Mouse (Mus musculus): ENCODE measurements around the gene Idh1. TPM values are rescaled to one million over a fixed set of nuclear protein-coding genes. Genes with fewer than 3 reads are reported as not detected.

Gene Idh1
- total and polyA plus RNA-seq, 2 experiments from 2014 or later = 201 to 346 TPM

DNA sequence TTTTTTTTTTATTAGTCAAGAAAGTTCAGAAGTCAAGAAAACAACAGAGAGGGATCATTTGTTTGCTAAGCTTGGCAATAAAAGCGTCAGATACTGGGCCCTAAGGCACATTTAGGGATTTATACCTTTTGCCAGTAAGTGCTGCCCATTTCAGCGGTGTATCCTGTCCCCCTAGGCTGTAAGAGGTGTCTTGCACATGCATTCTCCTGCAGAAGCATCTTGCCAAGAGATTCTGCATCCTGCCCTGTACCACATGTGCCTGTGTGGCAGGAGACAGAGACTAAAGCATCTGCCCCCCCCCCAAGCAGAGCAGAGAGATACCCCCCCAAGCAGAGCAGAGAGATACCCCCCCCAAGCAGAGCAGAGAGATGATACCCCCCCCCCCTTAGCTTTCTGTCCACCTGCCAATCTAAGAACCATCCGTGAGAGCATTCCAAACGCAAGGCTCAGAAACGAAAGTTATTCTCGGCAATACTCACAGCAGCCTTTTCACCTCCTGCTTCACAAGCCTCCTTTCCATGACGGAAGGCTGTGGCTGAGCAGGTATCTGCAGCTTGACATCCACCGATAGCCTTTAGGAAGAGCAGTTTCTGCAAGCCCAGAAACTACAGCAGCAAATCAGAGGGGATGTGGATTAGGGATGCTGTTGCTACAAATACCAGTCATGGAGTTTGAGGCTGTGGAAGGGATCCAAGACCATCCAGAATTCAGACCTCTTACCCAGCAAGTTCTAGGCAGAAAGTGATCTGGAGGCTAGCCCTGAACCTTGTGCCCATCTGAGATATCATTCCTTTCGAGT is 63.5 kb downstream of the Idh1 start, which contains the start of gene D630023F18Rik:
Gene D630023F18Rik, minus strand, starts transcription at position 641 of the 799 bp plus-strand sequence.
- H3K9ac ChIP-seq (replicated peaks; ENCODE audit: low read length) = peak within 1 kb of the TSS; percentile 38; the same call in 1 of the 2 replicates
- H3K27me3 ChIP-seq (ENCODE audit: insufficient read depth, low read length) = no peaks in the 10 kb centered on the region
- no peaks in the 10 kb centered on the region for H3K36me3 ChIP-seq (ENCODE audit: insufficient read depth, low read length)
- 16% methylated on average over 9 of the region's 9 CpGs for WGBS
- H3K27ac ChIP-seq = no peak within 1 kb of the TSS
- DNase-seq (ENCODE audit: low spot score) = peak; percentile 63
- peak; percentile 69; the same call in 1 of the 2 replicates for ATAC-seq
- H3K4me3 ChIP-seq (ENCODE audit: low read length) = peak within 1 kb of the TSS; percentile 39
- H3K4me2 ChIP-seq (ENCODE audit: low read depth, low read length) = peak within 1 kb of the TSS; percentile 55
- TF ChIP-seq CTCF (IDR thresholded peaks at IDR 0.05; ENCODE audit: low read depth) = no peak
- H3K9me3 ChIP-seq (ENCODE audit: low read length) = no peaks in the 10 kb centered on the region
- H3K4me1 ChIP-seq (ENCODE audit: insufficient read depth, low read length) = no peaks in the 10 kb centered on the region

DNA sequence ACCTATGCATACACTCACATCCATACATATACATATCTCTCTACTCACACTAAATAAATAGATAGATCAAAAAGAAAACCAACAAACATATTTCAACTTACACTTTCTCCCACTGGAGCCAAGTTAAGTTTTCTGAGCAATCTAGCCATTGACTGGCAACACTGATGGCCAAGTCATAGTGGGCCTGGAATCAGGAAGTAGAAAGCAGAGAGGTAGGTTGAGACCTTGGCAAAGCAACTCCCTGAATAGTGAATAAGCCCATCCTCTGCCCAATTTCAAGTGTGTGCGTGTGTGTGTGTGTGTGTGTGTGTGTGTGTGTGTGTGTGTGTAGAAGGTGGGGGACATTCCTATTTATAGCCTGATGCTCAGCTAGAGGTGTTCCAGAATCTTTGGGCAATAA is 66.9 kb downstream of the Idh1 start, which contains the start of gene Gm28845:
Gene Gm28845, minus strand, starts transcription at position 121 of the 400 bp plus-strand sequence.
- Histone ChIP-seq H3K4me3 (ENCODE audit: low read length) (no peak within 1 kb of the TSS), H3K9me3 (ENCODE audit: low read length) (no peaks in the 10 kb centered on the region), H3K4me1 (ENCODE audit: insufficient read depth, low read length) (no peaks in the 10 kb centered on the region), H3K9ac (replicated peaks; ENCODE audit: low read length) (no peak within 1 kb of the TSS), H3K4me2 (ENCODE audit: low read depth, low read length) (no peak within 1 kb of the TSS), H3K27me3 (ENCODE audit: insufficient read depth, low read length) (no peaks in the 10 kb centered on the region), H3K27ac (no peak within 1 kb of the TSS), H3K36me3 (ENCODE audit: insufficient read depth, low read length) (no peaks in the 10 kb centered on the region)
- ATAC-seq = no peak
- 71% methylated on average over 1 of the region's 1 CpGs for WGBS
- no peak for DNase-seq (ENCODE audit: low spot score)
- TF ChIP-seq CTCF (IDR thresholded peaks at IDR 0.05; ENCODE audit: low read depth) = no peak

DNA sequence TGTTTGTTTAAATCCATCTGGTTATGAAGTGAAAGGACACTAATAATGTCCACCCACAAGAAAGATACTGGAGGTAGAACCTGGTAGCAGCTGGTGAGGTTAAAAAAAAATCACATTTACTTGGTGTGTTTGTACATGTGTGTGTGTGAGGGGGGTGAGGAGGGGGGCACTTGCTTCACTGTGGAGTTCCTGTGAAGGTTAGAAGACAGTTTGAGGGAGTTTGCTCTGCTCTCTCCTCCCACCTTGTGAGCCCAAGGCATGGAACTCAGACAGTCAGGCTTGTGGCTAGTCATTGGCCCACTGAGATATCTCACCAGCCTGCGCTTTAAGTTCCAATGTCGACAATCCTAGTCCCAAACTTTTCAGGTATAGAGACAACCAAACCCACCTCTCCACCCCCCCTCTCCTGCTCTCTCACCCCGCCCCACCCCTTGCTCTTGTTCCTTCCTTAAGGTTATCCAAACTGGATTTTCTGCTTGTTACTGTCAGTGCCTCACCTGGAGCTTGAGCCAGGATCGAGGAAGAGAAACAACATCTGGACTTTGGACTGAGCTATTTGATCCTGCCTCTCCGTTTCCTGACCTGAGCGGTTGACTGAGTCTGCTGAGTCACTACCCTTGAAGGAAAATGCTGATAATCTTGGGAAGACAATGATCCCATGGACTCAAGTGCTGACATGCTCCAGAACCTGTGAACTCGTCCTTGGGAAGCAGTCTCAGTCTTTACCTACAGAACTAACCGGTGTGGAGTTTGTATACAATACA is 68.0 kb downstream of the Idh1 start:
- H3K4me3 ChIP-seq (ENCODE audit: low read length) = no peak overlapping the region
- no peaks in the 10 kb centered on the region for H3K36me3 ChIP-seq (ENCODE audit: insufficient read depth, low read length)
- no peaks in the 10 kb centered on the region for H3K9me3 ChIP-seq (ENCODE audit: low read length)
- H3K9ac ChIP-seq (replicated peaks; ENCODE audit: low read length) = no peak overlapping the region
- H3K27me3 ChIP-seq (ENCODE audit: insufficient read depth, low read length) = no peaks in the 10 kb centered on the region
- DNase-seq (ENCODE audit: low spot score) (no peak), ATAC-seq (no peak)
- H3K27ac ChIP-seq = no peak overlapping the region
- H3K4me2 ChIP-seq (ENCODE audit: low read depth, low read length) = no peak overlapping the region
- TF ChIP-seq CTCF (IDR thresholded peaks at IDR 0.05; ENCODE audit: low read depth) = no peak
- H3K4me1 ChIP-seq (ENCODE audit: insufficient read depth, low read length) = no peaks in the 10 kb centered on the region
- WGBS = 79% methylated on average over 8 of the region's 8 CpGs

DNA sequence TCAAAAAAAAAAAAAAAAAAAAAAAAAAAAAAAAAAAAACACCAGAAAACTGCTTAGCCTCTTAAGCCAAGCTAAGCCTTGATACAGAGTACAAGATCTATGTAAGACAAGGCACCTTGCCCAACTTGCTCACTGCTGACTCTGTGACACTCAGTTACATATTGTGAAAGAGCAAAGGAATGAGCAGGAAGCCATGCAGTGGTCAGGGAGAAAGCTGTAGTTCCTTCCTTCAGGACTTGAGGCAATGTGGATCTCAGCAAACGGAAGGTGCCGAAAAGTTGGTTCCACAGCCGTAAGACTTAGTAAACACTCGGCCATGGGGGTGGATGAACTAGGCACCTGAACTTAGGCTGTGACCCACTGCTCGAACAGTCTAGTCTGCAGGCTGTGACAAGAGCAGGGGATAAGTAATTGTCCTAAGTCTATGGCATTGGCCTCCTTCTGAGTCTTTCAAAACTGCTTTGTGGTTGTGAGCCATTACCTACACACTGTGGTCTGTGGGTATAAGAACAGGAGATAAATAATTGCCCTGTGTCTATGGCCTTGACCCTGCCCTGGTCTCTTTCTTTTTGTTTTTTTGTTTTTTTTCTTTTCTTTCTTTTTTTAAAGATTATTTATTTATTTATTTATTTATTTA is 72.6 kb downstream of the Idh1 start:
- Histone ChIP-seq H3K27ac (no peak overlapping the region), H3K4me2 (ENCODE audit: low read depth, low read length) (no peak overlapping the region), H3K9me3 (ENCODE audit: low read length) (no peaks in the 10 kb centered on the region), H3K4me1 (ENCODE audit: insufficient read depth, low read length) (no peaks in the 10 kb centered on the region), H3K36me3 (ENCODE audit: insufficient read depth, low read length) (no peaks in the 10 kb centered on the region), H3K27me3 (ENCODE audit: insufficient read depth, low read length) (no peaks in the 10 kb centered on the region), H3K9ac (replicated peaks; ENCODE audit: low read length) (no peak overlapping the region), H3K4me3 (ENCODE audit: low read length) (no peak overlapping the region)
- no peak for DNase-seq (ENCODE audit: low spot score)
- no peak for ATAC-seq
- 94% methylated on average over 5 of the region's 5 CpGs for WGBS
- TF ChIP-seq CTCF (IDR thresholded peaks at IDR 0.05; ENCODE audit: low read depth) = no peak

DNA sequence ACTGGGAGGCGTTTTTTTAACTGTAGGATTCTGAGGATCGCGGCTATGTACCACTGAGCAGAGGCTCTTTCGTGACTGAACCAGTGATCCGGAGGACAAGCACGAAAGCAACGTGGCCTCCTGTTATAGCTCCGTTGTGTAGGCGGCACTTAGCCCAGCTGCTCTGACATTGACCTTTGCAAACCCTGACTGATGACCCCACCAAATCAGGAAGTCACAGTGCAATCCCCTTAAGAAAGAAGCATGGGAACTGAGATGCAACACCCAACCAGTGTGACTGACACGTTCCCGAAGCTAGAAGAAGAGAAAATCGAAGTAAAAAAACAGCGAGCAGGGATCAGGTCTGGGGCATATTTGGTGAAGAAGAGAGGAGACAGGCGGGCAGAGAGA is 73.5 kb downstream of the Idh1 start:
- Histone ChIP-seq H3K27me3 (ENCODE audit: insufficient read depth, low read length) (no peaks in the 10 kb centered on the region), H3K9ac (replicated peaks; ENCODE audit: low read length) (peak overlapping the region; percentile 35; the same call in 1 of the 2 replicates), H3K4me1 (ENCODE audit: insufficient read depth, low read length) (no peaks in the 10 kb centered on the region), H3K9me3 (ENCODE audit: low read length) (no peaks in the 10 kb centered on the region), H3K36me3 (ENCODE audit: insufficient read depth, low read length) (no peaks in the 10 kb centered on the region), H3K27ac (0 out of 2 replicates have a peak overlapping the region, but pooled peaks have one; percentile 1), H3K4me2 (ENCODE audit: low read depth, low read length) (peak overlapping the region; percentile 48), H3K4me3 (ENCODE audit: low read length) (0 out of 2 replicates have a peak overlapping the region, but pooled peaks have one; percentile 11)
- TF ChIP-seq CTCF (IDR thresholded peaks at IDR 0.05; ENCODE audit: low read depth) = no peak
- DNase-seq (ENCODE audit: low spot score) = no peak
- WGBS = 44% methylated on average over 14 of the region's 14 CpGs
- 0 out of 2 replicates have a peak, but pooled peaks have one; percentile 16 for ATAC-seq

Measured in hindbrain, postnatal 0 days (tissue).